In the genomic region with DNA sequence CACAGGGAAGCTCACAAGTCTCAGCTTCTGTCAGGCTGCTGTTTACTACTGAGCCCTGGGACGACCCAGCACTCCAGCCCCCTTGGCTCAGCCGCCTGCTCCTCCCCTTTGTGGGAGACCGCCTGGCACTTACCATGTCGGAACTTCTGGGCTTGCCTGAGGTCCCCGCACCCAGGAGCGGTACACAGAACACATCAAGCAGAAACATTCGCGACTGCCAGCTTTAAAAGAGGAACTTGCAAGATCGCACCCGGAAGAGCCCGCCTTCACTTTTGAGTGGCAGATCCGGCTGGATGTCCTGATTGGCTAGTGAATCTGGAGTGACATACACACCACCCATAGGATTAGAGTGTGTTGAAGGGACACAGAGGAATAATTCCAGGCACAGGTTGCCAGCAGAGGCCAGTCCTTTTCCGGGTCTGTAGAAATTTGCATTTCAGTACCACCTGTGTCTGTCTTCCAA, we compare ENCODE assay signal across 8 mouse cellular contexts. TPM values are rescaled to one million over a fixed set of nuclear protein-coding genes. Genes with fewer than 3 reads are reported as not detected.
A peak's percentile ranks its signal among the peaks of the same experiment; 100 is the strongest.
DNase-seq lines count a peak whose midpoint lies in the region; ATAC-seq and TF ChIP-seq lines count a peak whose summit lies in the region.

Gene Zfp120, minus strand, starts transcription at position 274 of the 463 bp plus-strand sequence.

- H3K4me1 ChIP-seq in embryonic facial prominence, embryonic 14.5 days (ENCODE audit: control insufficient read depth, insufficient read depth, low read length): peaks cover 5% of the 10 kb centered on the region; the same call in 1 of the 2 replicates
- no peaks in the 10 kb centered on the region for H3K4me1 ChIP-seq in heart, adult 2 months (ENCODE audit: control insufficient read depth, insufficient read depth, low read length)
- peaks cover 7% of the 10 kb centered on the region for H3K4me1 ChIP-seq in limb, embryonic 13.5 days
- H3K4me1 ChIP-seq in midbrain, embryonic 16.5 days (ENCODE audit: control insufficient read depth, insufficient read depth, low read length): peaks cover 6% of the 10 kb centered on the region; the same call in 1 of the 2 replicates

- 0% methylated on average over 13 of the region's 13 CpGs for WGBS in embryonic facial prominence, embryonic 14.5 days
- WGBS in heart, adult 2 months: under 1% methylated on average over 13 of the region's 13 CpGs
- 0% methylated on average over 13 of the region's 13 CpGs for WGBS in limb, embryonic 13.5 days
- 0% methylated on average over 13 of the region's 13 CpGs for WGBS in midbrain, embryonic 16.5 days

- peak; percentile 98 for DNase-seq in 3T3-L1 (ENCODE audit: low read depth, low spot score)
- DNase-seq in adrenal gland, postnatal 4 days (ENCODE audit: low spot score in 2 of 2): peak; percentile 45 to 63
- DNase-seq in embryonic facial prominence, embryonic 14.5 days (ENCODE audit: low spot score): peak; percentile 98
- DNase-seq in heart, adult 2 months: peak; percentile 82 to 91
- DNase-seq in kidney, adult 8-10 months: peak; percentile 89 to 91
- peak; percentile 60 to 81 for DNase-seq in spleen, postnatal 10 days (ENCODE audit: low spot score in 2 of 2)

- peaks cover 16% of the 10 kb centered on the region; the same call in 1 of the 2 replicates for H3K36me3 ChIP-seq in embryonic facial prominence, embryonic 14.5 days (ENCODE audit: control insufficient read depth, insufficient read depth, low read length)
- H3K36me3 ChIP-seq in heart, adult 2 months (ENCODE audit: control insufficient read depth, insufficient read depth, low read length): no peaks in the 10 kb centered on the region
- peaks cover 21% of the 10 kb centered on the region for H3K36me3 ChIP-seq in limb, embryonic 13.5 days
- peaks cover 10% of the 10 kb centered on the region for H3K36me3 ChIP-seq in midbrain, embryonic 16.5 days (ENCODE audit: control insufficient read depth, insufficient read depth, low read length)

- peak within 1 kb of the TSS; percentile 86 for H3K9ac ChIP-seq in embryonic facial prominence, embryonic 14.5 days (ENCODE audit: low read depth, low read length)
- peak within 1 kb of the TSS; percentile 75 for H3K9ac ChIP-seq in heart, adult 2 months (ENCODE audit: low read depth, low read length)
- H3K9ac ChIP-seq in limb, embryonic 13.5 days: peak within 1 kb of the TSS; percentile 75
- peak within 1 kb of the TSS; percentile 73 for H3K9ac ChIP-seq in midbrain, embryonic 16.5 days (ENCODE audit: low read depth, low read length)

- TF ChIP-seq POLR2A in heart, adult 2 months (IDR thresholded peaks at IDR 0.05; ENCODE audit: insufficient read depth, low read depth, low read length): peak; percentile 62

- H3K9me3 ChIP-seq in embryonic facial prominence, embryonic 14.5 days (ENCODE audit: control insufficient read depth, low read length): 0 out of 2 replicates have a peak, but pooled peaks cover 3% of the 10 kb centered on the region
- no peaks in the 10 kb centered on the region for H3K9me3 ChIP-seq in limb, embryonic 13.5 days
- H3K9me3 ChIP-seq in midbrain, embryonic 16.5 days (replicated peaks; ENCODE audit: control insufficient read depth, low read length, poor library complexity, severe bottlenecking): peaks cover 3% of the 10 kb centered on the region; the same call in 1 of the 2 replicates

- TF ChIP-seq CTCF in heart, adult 2 months (IDR thresholded peaks at IDR 0.05): no peak

- intact Hi-C loops in heart, adult 2 months (cut with DNase I): loop anchor here (10.0 kb wide), 2 partner anchors 178 to 768 kb away; partner anchors contain the start of genes Abhd12 and Gins1

- H3K27me3 ChIP-seq in embryonic facial prominence, embryonic 14.5 days (replicated peaks; ENCODE audit: control insufficient read depth, insufficient read depth, low read length): no peaks in the 10 kb centered on the region
- H3K27me3 ChIP-seq in heart, adult 2 months (ENCODE audit: control insufficient read depth, insufficient read depth, low read length): no peaks in the 10 kb centered on the region
- no peaks in the 10 kb centered on the region for H3K27me3 ChIP-seq in limb, embryonic 13.5 days
- no peaks in the 10 kb centered on the region for H3K27me3 ChIP-seq in midbrain, embryonic 16.5 days (ENCODE audit: control insufficient read depth, insufficient read depth, low read depth, low read length)

- H3K4me2 ChIP-seq in embryonic facial prominence, embryonic 14.5 days (ENCODE audit: low read depth, low read length): peak within 1 kb of the TSS; percentile 66
- peak within 1 kb of the TSS; percentile 60 for H3K4me2 ChIP-seq in limb, embryonic 13.5 days (replicated peaks)
- H3K4me2 ChIP-seq in midbrain, embryonic 16.5 days (ENCODE audit: low read length): peak within 1 kb of the TSS; percentile 66

- peak within 1 kb of the TSS; percentile 79 for H3K27ac ChIP-seq in embryonic facial prominence, embryonic 14.5 days (replicated peaks; ENCODE audit: low read depth, low read length)
- peak within 1 kb of the TSS; percentile 79 for H3K27ac ChIP-seq in heart, adult 2 months
- H3K27ac ChIP-seq in limb, embryonic 13.5 days: peak within 1 kb of the TSS; percentile 69
- peak within 1 kb of the TSS; percentile 70 for H3K27ac ChIP-seq in midbrain, embryonic 16.5 days (ENCODE audit: low read length)

- H3K4me3 ChIP-seq in embryonic facial prominence, embryonic 14.5 days (ENCODE audit: low read depth, low read length): peak within 1 kb of the TSS; percentile 70
- H3K4me3 ChIP-seq in heart, adult 2 months: peak within 1 kb of the TSS; percentile 93
- H3K4me3 ChIP-seq in limb, embryonic 13.5 days: peak within 1 kb of the TSS; percentile 72
- H3K4me3 ChIP-seq in midbrain, embryonic 16.5 days (ENCODE audit: low read depth, low read length): peak within 1 kb of the TSS; percentile 78

- no peaks in the 10 kb centered on the region; the same call in 1 of the 2 replicates for H3K79me2 ChIP-seq in heart, adult 2 months (replicated peaks; ENCODE audit: control insufficient read depth, insufficient read depth, low read length)

- TF ChIP-seq EP300 in heart, adult 2 months (IDR thresholded peaks at IDR 0.05; ENCODE audit: insufficient read depth, low read depth, low read length): peak; percentile 44; the same call in 1 of the 2 replicates

- ATAC-seq in embryonic facial prominence, embryonic 14.5 days (ENCODE audit: low read depth): peak; percentile 100
- peak; percentile 100 for ATAC-seq in limb, embryonic 13.5 days (ENCODE audit: low FRiP score, low read depth)
- peak; percentile 100 for ATAC-seq in midbrain, embryonic 16.5 days

RNA-seq across cellular contexts. Expression of gene Zfp120, which starts in this region (rescaled TPM):
- total RNA-seq in adrenal gland, postnatal 4 days (2021): 10 to 100 TPM in 1 of 2 experiments, 1 to 10 TPM in 1; 8.9 to 10.8 TPM
- polyA plus RNA-seq in embryonic facial prominence, embryonic 14.5 days (2014; fragmentation: Nextera tagmentation; extraction: Ambion mirVana): 8.2 and 9.6 TPM in 2 replicates
- 1 to 10 TPM; 4.1 to 4.9 TPM for total RNA-seq in heart, adult 2 months (2021)
- polyA plus RNA-seq in heart, adult 2 months (2012; rRNA removed): 0.76 and 1.6 TPM in 2 replicates
- 6.7 and 7.2 TPM in 2 replicates for polyA plus RNA-seq in limb, embryonic 13.5 days (2015; fragmentation: Nextera tagmentation; extraction: Ambion mirVana)
- polyA plus RNA-seq in midbrain, embryonic 16.5 days (2015; fragmentation: Nextera tagmentation; extraction: Ambion mirVana): 11.3 and 11.8 TPM in 2 replicates

Comparison
In these comparisons a context has a peak if more than half of its experiments do, and no peak if none do; other contexts are left out.
1. Peak in every context shown above with its lines: DNase-seq, ATAC-seq, H3K4me3 ChIP-seq and H3K27ac ChIP-seq.